Mouse (Mus musculus): Measurements from ENCODE around the gene Aff3.

- TF ChIP-seq POLR2A (IDR thresholded peaks at IDR 0.05; ENCODE audit: low read depth, low read length) = no peak
- TF ChIP-seq CTCF (conservative IDR thresholded peaks at IDR 0.05; ENCODE audit: insufficient read depth, insufficient read length, low read depth, low read length) = no peak
Measured at GRCm38 (mm10) chr1:38513970-38514633, 150.7 kb downstream of the Aff3 start.
